Mouse (Mus musculus): ENCODE measurements around the gene Polr2c.

DNA sequence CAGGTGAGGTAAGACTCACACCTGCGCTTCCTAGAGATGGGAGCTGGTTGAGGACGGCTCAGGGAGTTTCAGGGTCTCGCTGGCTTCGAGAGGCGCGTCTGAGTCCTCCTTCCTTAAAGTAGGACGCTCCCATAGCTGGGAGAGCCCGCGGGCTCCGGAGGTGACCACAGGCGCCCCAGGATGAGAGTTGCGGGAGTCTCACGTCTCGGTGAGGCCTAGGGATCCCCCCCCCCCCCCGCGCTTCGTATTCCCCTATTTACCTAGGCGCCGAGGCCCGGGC, 18.6 kb downstream of the Polr2c start:
- TF ChIP-seq GATA1 (IDR thresholded peaks at IDR 0.05; ENCODE audit: low read length) (no peak), TAL1 (IDR thresholded peaks at IDR 0.05; ENCODE audit: low read length) (no peak)
